Mouse (Mus musculus) thymus, adult 2 months (tissue): ENCODE data around the gene 1600015I10Rik. TPM values are rescaled to one million over a fixed set of nuclear protein-coding genes. Genes with fewer than 3 reads are reported as not detected.
"Not testable (repeated sequence)": the region's sequence is repeated elsewhere in the genome, so short reads cannot be mapped to it uniquely, and the experiment has no call there.

ENCODE experiments used
- DNase-seq: peaks from one replicate; pipeline ENCODE4 v3.0.0; 2021
- H3K27ac ChIP-seq: fragments of 200-500 bp; 2 replicates; pipeline ENCODE4 v1.5.1; 2012; ENCODE audit warnings: low read length, control low read depth; ENCODE audit not compliant: control insufficient read depth, insufficient read depth
- H3K27me3 ChIP-seq: fragments of 200-500 bp; 2 replicates; pipeline ENCODE4 v1.6.1; 2012; ENCODE audit warnings: mild to moderate bottlenecking, low read length, moderate library complexity, mixed read lengths; ENCODE audit not compliant: control insufficient read depth, insufficient read depth
- H3K36me3 ChIP-seq: fragments of 200-500 bp; 2 replicates; pipeline ENCODE4 v1.6.1; 2012; ENCODE audit warnings: mild to moderate bottlenecking, low read length, moderate library complexity; ENCODE audit not compliant: control insufficient read depth, insufficient read depth
- H3K4me1 ChIP-seq: fragments of 200-500 bp; replicated peaks from 2 replicates; pipeline ENCODE4 v1.6.1; 2012; ENCODE audit warnings: low read length; ENCODE audit not compliant: control insufficient read depth, insufficient read depth
- H3K4me3 ChIP-seq: fragments of 200-500 bp; 2 replicates; pipeline ENCODE4 v1.5.1; 2012; ENCODE audit warnings: mild to moderate bottlenecking, low read length, control low read depth, moderate library complexity; ENCODE audit not compliant: control insufficient read depth, insufficient read depth
- CTCF ChIP-seq: fragments of 200-500 bp; IDR thresholded peaks from 2 replicates; pipeline ENCODE4 v1.5.1; 2012; ENCODE audit warnings: mild to moderate bottlenecking, control low read depth, low read length, moderate library complexity, borderline replicate concordance; ENCODE audit not compliant: control insufficient read depth, poor library complexity, insufficient read depth; ENCODE audit errors: extremely low read depth
- POLR2A ChIP-seq: fragments of 200-500 bp; IDR thresholded peaks from 2 replicates; pipeline ENCODE4 v1.6.1; 2012; ENCODE audit warnings: mild to moderate bottlenecking, low read length, control low read depth, moderate library complexity; ENCODE audit not compliant: control insufficient read depth, poor library complexity, insufficient read depth; ENCODE audit errors: extremely low read depth
- WGBS: fragments of 180-500 bp; shearing (Covaris S2); methylation state at CpG from one replicate; pipeline ENCODE4 v1.1.7; 2018; 5-methylcytosine and 5-hydroxymethylcytosine counted together
- polyA plus RNA-seq: library from polyadenylated mRNA; depleted of rRNA; stranded (reverse); fragments of >200 nt; gene quantifications from 2 replicates; pipeline ENCODE4 v1.2.3, GENCODE M21; 2012

1600015I10Rik gene
- polyA plus RNA-seq, 1 experiment = 0.13 TPM

DNA sequence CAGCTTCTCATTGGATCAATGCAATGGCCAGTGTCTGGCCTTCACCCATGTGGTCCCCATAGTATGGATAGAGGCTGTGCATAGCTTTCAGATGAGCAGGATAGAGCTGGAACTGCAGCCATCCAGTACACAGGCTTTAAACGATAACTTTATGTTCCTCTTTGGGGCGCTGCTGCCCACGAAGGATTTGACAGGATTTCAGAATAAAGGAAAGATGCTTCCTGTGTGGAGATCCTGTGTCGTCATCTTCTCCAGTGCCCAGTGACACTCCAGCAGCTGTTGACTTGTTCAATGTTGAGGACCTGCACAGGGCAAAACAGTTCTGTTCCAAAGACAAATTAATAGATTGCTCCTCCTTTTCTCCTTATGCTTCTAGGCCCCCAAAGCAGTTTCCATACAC lies 27.1 kb downstream of the 1600015I10Rik start:
- no peak for TF ChIP-seq CTCF
- no peak for TF ChIP-seq POLR2A
- Histone ChIP-seq H3K4me3 (no peak overlapping the region), H3K4me1 (no peaks in the 10 kb centered on the region), H3K27me3 (no peaks in the 10 kb centered on the region), H3K36me3 (no peaks in the 10 kb centered on the region), H3K27ac (no peak overlapping the region)
- DNase-seq = no peak
- WGBS = 63% methylated on average over 4 of the region's 4 CpGs

DNA sequence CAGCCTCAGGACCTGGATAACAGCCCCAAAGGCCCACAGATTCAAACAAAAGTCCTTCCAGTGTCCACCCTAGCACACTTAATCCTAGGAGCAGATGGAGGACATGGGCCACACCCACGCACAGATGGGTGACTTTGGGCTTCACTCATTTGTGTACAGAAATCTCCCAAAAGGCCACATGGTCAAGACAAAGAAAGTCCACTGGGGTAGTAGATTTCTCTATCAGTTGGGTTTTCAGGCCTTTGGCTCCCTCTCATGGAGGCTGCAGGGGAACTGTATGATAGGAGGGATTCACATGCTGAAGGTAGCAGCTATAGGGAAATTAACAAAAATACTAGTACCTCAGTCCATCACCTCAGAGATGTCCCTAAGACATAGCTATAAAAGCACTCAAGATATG lies 28.4 kb downstream of the 1600015I10Rik start:
- Histone ChIP-seq H3K27ac (no peak overlapping the region), H3K4me1 (no peaks in the 10 kb centered on the region), H3K36me3 (no peaks in the 10 kb centered on the region), H3K27me3 (no peaks in the 10 kb centered on the region), H3K4me3 (no peak overlapping the region)
- no peak for TF ChIP-seq POLR2A
- no peak for TF ChIP-seq CTCF
- DNase-seq = no peak
- WGBS = 86% methylated on average over 1 of the region's 1 CpGs

DNA sequence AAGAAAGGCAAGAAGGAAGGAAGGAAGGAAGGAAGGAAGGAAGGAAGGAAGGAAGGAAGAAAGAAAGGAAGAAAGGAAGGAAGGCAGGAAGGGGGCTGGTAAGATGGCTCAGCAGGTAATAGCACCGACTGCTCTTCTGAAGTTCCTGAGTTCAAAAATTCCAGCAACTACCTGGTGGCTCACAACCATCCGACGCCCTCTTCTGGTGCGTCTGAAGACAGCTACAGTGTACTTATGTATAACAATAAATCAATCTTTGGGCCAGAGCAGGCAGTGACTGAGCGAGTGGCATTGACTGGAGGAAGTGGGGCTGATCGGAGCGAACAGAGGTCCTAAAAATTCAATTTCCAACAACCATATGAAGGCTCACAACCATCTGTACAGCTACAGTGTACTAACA lies 29.5 kb downstream of the 1600015I10Rik start:
- not testable (repeated sequence) for H3K27me3 ChIP-seq, H3K4me1 ChIP-seq, H3K4me3 ChIP-seq, DNase-seq, H3K27ac ChIP-seq, H3K36me3 ChIP-seq
- 57% methylated on average over 7 of the region's 7 CpGs for WGBS

DNA sequence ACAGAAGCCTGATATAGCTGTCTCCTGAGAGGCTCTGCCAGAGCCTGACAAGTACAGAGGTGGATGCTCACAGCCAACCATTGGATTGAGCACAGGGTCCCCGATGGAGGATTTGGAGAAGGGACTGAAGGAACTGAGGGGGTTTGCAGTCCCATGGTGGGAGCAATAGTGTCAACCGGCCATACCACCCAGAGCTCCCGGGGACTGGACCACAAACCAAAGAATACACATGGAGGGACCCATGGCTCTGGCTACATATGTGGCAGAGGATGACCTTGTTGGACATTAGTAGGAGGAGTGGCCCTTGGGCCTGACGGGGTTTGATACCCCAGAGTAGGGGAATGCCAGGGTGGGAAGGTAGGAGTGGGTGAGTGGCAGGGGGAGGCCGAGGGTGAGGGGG lies 37.0 kb downstream of the 1600015I10Rik start:
- H3K4me1 ChIP-seq, H3K36me3 ChIP-seq, H3K27me3 ChIP-seq, H3K27ac ChIP-seq, DNase-seq, H3K4me3 ChIP-seq: not testable (repeated sequence)
- WGBS = 95% methylated on average over 5 of the region's 5 CpGs

DNA sequence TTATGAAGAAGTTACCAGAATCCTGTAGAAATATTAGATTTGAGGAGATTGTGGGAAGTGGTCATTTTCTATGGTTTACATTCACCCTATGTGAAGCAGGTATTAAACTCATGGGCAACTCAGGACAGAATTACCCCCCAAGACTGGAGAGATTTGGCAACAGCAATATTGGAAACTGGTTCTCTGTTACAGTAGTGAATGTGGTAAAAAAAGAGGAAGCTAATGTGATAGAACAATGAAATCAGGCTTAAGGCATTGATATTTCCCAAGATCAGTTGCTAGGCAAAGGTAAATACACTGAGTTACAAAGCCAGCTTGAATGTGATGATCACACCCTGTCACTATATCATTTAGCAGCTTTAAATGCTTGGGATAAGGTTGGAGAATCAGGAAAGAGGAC lies 38.2 kb downstream of the 1600015I10Rik start:
- Histone ChIP-seq H3K27ac (no peak overlapping the region), H3K36me3 (no peaks in the 10 kb centered on the region), H3K4me1 (no peaks in the 10 kb centered on the region), H3K27me3 (no peaks in the 10 kb centered on the region), H3K4me3 (no peak overlapping the region)
- TF ChIP-seq CTCF (no peak), POLR2A (no peak)
- no peak for DNase-seq

DNA sequence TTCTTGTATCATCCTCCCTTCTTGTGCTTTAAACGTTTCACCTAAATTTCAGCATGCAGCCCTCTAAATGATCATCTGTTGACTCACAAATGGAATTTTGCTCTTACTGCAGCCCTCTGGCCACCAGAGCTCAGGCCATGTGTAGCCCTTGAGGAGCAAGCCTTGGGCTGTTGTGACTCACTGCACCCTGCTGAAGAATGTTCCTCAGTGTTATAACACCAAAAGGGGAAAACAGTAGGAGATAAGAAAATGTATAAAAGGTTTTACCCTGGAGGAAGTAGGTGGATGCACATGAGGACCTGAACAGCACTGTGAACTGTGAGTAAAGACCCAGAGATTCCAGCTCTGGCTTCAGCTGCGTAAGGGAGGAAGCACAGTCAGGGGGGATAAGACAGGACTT lies 45.0 kb downstream of the 1600015I10Rik start, which contains the start of gene Doxl2:
TSS of gene Doxl2 (plus strand) at position 301 of the 400 bp plus-strand sequence.
- DNase-seq = no peak
- Histone ChIP-seq H3K27me3 (no peaks in the 10 kb centered on the region), H3K27ac (no peak within 1 kb of the TSS), H3K4me1 (no peaks in the 10 kb centered on the region), H3K4me3 (no peak within 1 kb of the TSS), H3K36me3 (no peaks in the 10 kb centered on the region)
- TF ChIP-seq POLR2A = no peak
- no peak for TF ChIP-seq CTCF
- WGBS = 89% methylated on average over 2 of the region's 2 CpGs

DNA sequence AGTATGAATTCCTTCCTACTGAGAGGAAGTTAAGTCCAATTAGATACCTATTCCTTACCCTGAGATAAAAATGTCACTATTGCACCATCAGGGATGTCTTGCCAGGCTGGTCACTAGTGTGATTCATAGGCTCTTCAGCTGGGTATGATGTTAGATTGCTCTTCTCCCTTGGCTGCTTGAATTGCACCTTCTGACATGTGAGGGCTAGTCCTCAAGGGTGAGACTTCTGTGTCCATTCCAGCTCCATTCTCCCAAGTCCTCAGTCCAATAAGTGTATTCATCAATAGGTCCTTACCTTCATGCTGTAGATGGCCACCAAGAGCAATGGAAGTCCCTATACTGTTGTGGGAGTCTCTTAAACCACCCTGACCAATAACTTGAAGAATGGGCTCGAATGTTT lies 49.9 kb downstream of the 1600015I10Rik start:
- no peaks in the 10 kb centered on the region for H3K36me3 ChIP-seq
- WGBS = 80% methylated on average over 1 of the region's 1 CpGs
- TF ChIP-seq CTCF (no peak), POLR2A (no peak)
- H3K27ac ChIP-seq = no peak overlapping the region
- H3K4me3 ChIP-seq = no peak overlapping the region
- no peaks in the 10 kb centered on the region for H3K4me1 ChIP-seq
- no peak for DNase-seq
- H3K27me3 ChIP-seq = no peaks in the 10 kb centered on the region
